Mouse (Mus musculus): ENCODE data around the gene Nfib. TPM values are rescaled to one million over a fixed set of nuclear protein-coding genes. Genes with fewer than 3 reads are reported as not detected.

Gene Nfib
- total and polyA plus RNA-seq, 2 experiments = 16.4 to 50.0 TPM

GRCm38 (mm10) chr4:82517311-82517710 lies 188.2 kb downstream of the Nfib start:
- DNase-seq (ENCODE audit: extremely low read depth, low read depth, low spot score) = no peak
- peaks cover 6% of the 10 kb centered on the region; the same call in 1 of the 2 replicates for H3K79me2 ChIP-seq (ENCODE audit: control insufficient read depth, insufficient read depth, low read length)
- TF ChIP-seq POLR2A (IDR thresholded peaks at IDR 0.05; ENCODE audit: extremely low read depth, insufficient read depth, low read length) (no peak), CTCF (IDR thresholded peaks at IDR 0.05; ENCODE audit: low read depth, low read length) (no peak)
- H3K4me1 ChIP-seq (ENCODE audit: control insufficient read depth, insufficient read depth, low read length) = no peaks in the 10 kb centered on the region; the same call in 1 of the 2 replicates
- 82% methylated on average over 7 of the region's 7 CpGs for WGBS
- H3K9ac ChIP-seq (ENCODE audit: low read depth, low read length) = no peak overlapping the region
- no peak overlapping the region for H3K4me3 ChIP-seq (ENCODE audit: insufficient read depth, low read depth, low read length)
- H3K36me3 ChIP-seq (ENCODE audit: control insufficient read depth, insufficient read depth, low read length) = no peaks in the 10 kb centered on the region
- no peaks in the 10 kb centered on the region for H3K27me3 ChIP-seq (ENCODE audit: control insufficient read depth, insufficient read depth, low read length)
- H3K27ac ChIP-seq (replicated peaks; ENCODE audit: insufficient read depth, low read depth, low read length) = no peak overlapping the region

GRCm38 (mm10) chr4:82516211-82516795 lies 189.2 kb downstream of the Nfib start:
- Histone ChIP-seq H3K4me1 (ENCODE audit: control insufficient read depth, insufficient read depth, low read length) (peaks cover 2% of the 10 kb centered on the region; the same call in 1 of the 2 replicates), H3K4me3 (ENCODE audit: insufficient read depth, low read depth, low read length) (no peak overlapping the region), H3K79me2 (ENCODE audit: control insufficient read depth, insufficient read depth, low read length) (peaks cover 6% of the 10 kb centered on the region; the same call in 1 of the 2 replicates), H3K9ac (ENCODE audit: low read depth, low read length) (no peak overlapping the region), H3K27ac (replicated peaks; ENCODE audit: insufficient read depth, low read depth, low read length) (no peak overlapping the region), H3K27me3 (ENCODE audit: control insufficient read depth, insufficient read depth, low read length) (no peaks in the 10 kb centered on the region), H3K36me3 (ENCODE audit: control insufficient read depth, insufficient read depth, low read length) (no peaks in the 10 kb centered on the region)
- WGBS = 89% methylated on average over 6 of the region's 6 CpGs
- DNase-seq (ENCODE audit: extremely low read depth, low read depth, low spot score) = no peak
- TF ChIP-seq POLR2A (IDR thresholded peaks at IDR 0.05; ENCODE audit: extremely low read depth, insufficient read depth, low read length) (no peak), CTCF (IDR thresholded peaks at IDR 0.05; ENCODE audit: low read depth, low read length) (no peak)

- no peak for DNase-seq (ENCODE audit: extremely low read depth, low read depth, low spot score)
- Histone ChIP-seq H3K36me3 (ENCODE audit: control insufficient read depth, insufficient read depth, low read length) (no peaks in the 10 kb centered on the region), H3K9ac (ENCODE audit: low read depth, low read length) (no peak overlapping the region), H3K27ac (replicated peaks; ENCODE audit: insufficient read depth, low read depth, low read length) (no peak overlapping the region), H3K27me3 (ENCODE audit: control insufficient read depth, insufficient read depth, low read length) (no peaks in the 10 kb centered on the region), H3K4me1 (ENCODE audit: control insufficient read depth, insufficient read depth, low read length) (peaks cover 8% of the 10 kb centered on the region), H3K79me2 (ENCODE audit: control insufficient read depth, insufficient read depth, low read length) (peaks cover 6% of the 10 kb centered on the region; the same call in 1 of the 2 replicates), H3K4me3 (ENCODE audit: insufficient read depth, low read depth, low read length) (no peak overlapping the region)
- TF ChIP-seq CTCF (IDR thresholded peaks at IDR 0.05; ENCODE audit: low read depth, low read length) (no peak), POLR2A (IDR thresholded peaks at IDR 0.05; ENCODE audit: extremely low read depth, insufficient read depth, low read length) (no peak)
- 91% methylated on average over 8 of the region's 8 CpGs for WGBS
Measured at GRCm38 (mm10) chr4:82514921-82515320, 190.6 kb downstream of the Nfib start.

GRCm38 (mm10) chr4:82514373-82514772 lies 191.2 kb downstream of the Nfib start:
- no peak for DNase-seq (ENCODE audit: extremely low read depth, low read depth, low spot score)
- no peak overlapping the region for H3K4me3 ChIP-seq (ENCODE audit: insufficient read depth, low read depth, low read length)
- peaks cover 8% of the 10 kb centered on the region for H3K4me1 ChIP-seq (ENCODE audit: control insufficient read depth, insufficient read depth, low read length)
- H3K27me3 ChIP-seq (ENCODE audit: control insufficient read depth, insufficient read depth, low read length) = no peaks in the 10 kb centered on the region
- H3K9ac ChIP-seq (ENCODE audit: low read depth, low read length) = no peak overlapping the region
- H3K79me2 ChIP-seq (ENCODE audit: control insufficient read depth, insufficient read depth, low read length) = peaks cover 6% of the 10 kb centered on the region; the same call in 1 of the 2 replicates
- H3K27ac ChIP-seq (replicated peaks; ENCODE audit: insufficient read depth, low read depth, low read length) = no peak overlapping the region
- no peaks in the 10 kb centered on the region for H3K36me3 ChIP-seq (ENCODE audit: control insufficient read depth, insufficient read depth, low read length)
- 96% methylated on average over 1 of the region's 1 CpGs for WGBS
- TF ChIP-seq CTCF (IDR thresholded peaks at IDR 0.05; ENCODE audit: low read depth, low read length) (no peak), POLR2A (IDR thresholded peaks at IDR 0.05; ENCODE audit: extremely low read depth, insufficient read depth, low read length) (no peak)

- peak overlapping the region; percentile 57 for H3K4me3 ChIP-seq (ENCODE audit: insufficient read depth, low read depth, low read length)
- DNase-seq (ENCODE audit: extremely low read depth, low read depth, low spot score) = no peak
- no peaks in the 10 kb centered on the region for H3K27me3 ChIP-seq (ENCODE audit: control insufficient read depth, insufficient read depth, low read length)
- H3K36me3 ChIP-seq (ENCODE audit: control insufficient read depth, insufficient read depth, low read length) = no peaks in the 10 kb centered on the region
- H3K79me2 ChIP-seq (ENCODE audit: control insufficient read depth, insufficient read depth, low read length) = peaks cover 4% of the 10 kb centered on the region; the same call in 1 of the 2 replicates
- WGBS = under 1% methylated on average over 14 of the region's 14 CpGs
- peak overlapping the region; percentile 71 for H3K27ac ChIP-seq (replicated peaks; ENCODE audit: insufficient read depth, low read depth, low read length)
- TF ChIP-seq CTCF (IDR thresholded peaks at IDR 0.05; ENCODE audit: low read depth, low read length) (no peak), POLR2A (IDR thresholded peaks at IDR 0.05; ENCODE audit: extremely low read depth, insufficient read depth, low read length) (0 out of 2 replicates have a peak, but pooled peaks have one; percentile 39)
- peaks cover 10% of the 10 kb centered on the region for H3K4me1 ChIP-seq (ENCODE audit: control insufficient read depth, insufficient read depth, low read length)
- H3K9ac ChIP-seq (ENCODE audit: low read depth, low read length) = peak overlapping the region; percentile 81
Measured at GRCm38 (mm10) chr4:82513426-82513750, 192.2 kb downstream of the Nfib start.

GRCm38 (mm10) chr4:82512743-82513425 lies 192.7 kb downstream of the Nfib start:
- peak; percentile 75 for DNase-seq (ENCODE audit: extremely low read depth, low read depth, low spot score)
- no peaks in the 10 kb centered on the region for H3K36me3 ChIP-seq (ENCODE audit: control insufficient read depth, insufficient read depth, low read length)
- peak overlapping the region; percentile 74 for H3K27ac ChIP-seq (replicated peaks; ENCODE audit: insufficient read depth, low read depth, low read length)
- WGBS = under 1% methylated on average over 51 of the region's 63 CpGs
- H3K9ac ChIP-seq (ENCODE audit: low read depth, low read length) = peak overlapping the region; percentile 81
- H3K27me3 ChIP-seq (ENCODE audit: control insufficient read depth, insufficient read depth, low read length) = no peaks in the 10 kb centered on the region
- H3K4me3 ChIP-seq (ENCODE audit: insufficient read depth, low read depth, low read length) = peak overlapping the region; percentile 57
- TF ChIP-seq CTCF (IDR thresholded peaks at IDR 0.05; ENCODE audit: low read depth, low read length) = no peak
- peak; percentile 45; the same call in 1 of the 2 replicates for TF ChIP-seq POLR2A (IDR thresholded peaks at IDR 0.05; ENCODE audit: extremely low read depth, insufficient read depth, low read length)
- H3K4me1 ChIP-seq (ENCODE audit: control insufficient read depth, insufficient read depth, low read length) = peaks cover 10% of the 10 kb centered on the region
- peaks cover 4% of the 10 kb centered on the region; the same call in 1 of the 2 replicates for H3K79me2 ChIP-seq (ENCODE audit: control insufficient read depth, insufficient read depth, low read length)

Measured in liver, adult 2 months (tissue).